Mouse (Mus musculus) cortical plate, adult 2 months (tissue): ENCODE data around the gene Ncoa1. TPM values are rescaled to one million over a fixed set of nuclear protein-coding genes. Genes with fewer than 3 reads are reported as not detected.
"Not testable (repeated sequence)": the region's sequence is repeated elsewhere in the genome, so short reads cannot be mapped to it uniquely, and the experiment has no call there.

ENCODE experiments used
- H3K27ac ChIP-seq: fragments of 200-500 bp; 2 replicates; pipeline ENCODE4 v1.5.1; 2012; ENCODE audit warnings: low read length, control low read depth, inconsistent platforms; ENCODE audit not compliant: insufficient read depth
- H3K4me1 ChIP-seq: fragments of 200-500 bp; 2 replicates; pipeline ENCODE4 v1.6.1; 2011; ENCODE audit warnings: low read length; ENCODE audit not compliant: control insufficient read depth, insufficient read depth
- H3K4me3 ChIP-seq: fragments of 200-500 bp; 2 replicates; pipeline ENCODE4 v1.5.1; 2011; ENCODE audit warnings: mild to moderate bottlenecking, low read length, control low read depth; ENCODE audit not compliant: insufficient read depth
- CTCF ChIP-seq: fragments of 200-500 bp; IDR thresholded peaks from 2 replicates; pipeline ENCODE4 v1.5.1; 2011; ENCODE audit warnings: mild to moderate bottlenecking, control low read depth, low read length; ENCODE audit not compliant: insufficient read depth; ENCODE audit errors: extremely low read depth
- POLR2A ChIP-seq: fragments of 200-500 bp; IDR thresholded peaks from 2 replicates; pipeline ENCODE4 v1.6.1; 2011; ENCODE audit warnings: mild to moderate bottlenecking, low read length, control low read depth; ENCODE audit not compliant: insufficient read depth; ENCODE audit errors: extremely low read depth
- polyA plus RNA-seq: library from polyadenylated mRNA; depleted of rRNA; stranded (reverse); fragments of >200 nt; gene quantifications from 2 replicates; pipeline ENCODE4 v1.2.3, GENCODE M21; 2012

The Ncoa1 gene
- polyA plus RNA-seq, 1 experiment, result 57.0 TPM

DNA sequence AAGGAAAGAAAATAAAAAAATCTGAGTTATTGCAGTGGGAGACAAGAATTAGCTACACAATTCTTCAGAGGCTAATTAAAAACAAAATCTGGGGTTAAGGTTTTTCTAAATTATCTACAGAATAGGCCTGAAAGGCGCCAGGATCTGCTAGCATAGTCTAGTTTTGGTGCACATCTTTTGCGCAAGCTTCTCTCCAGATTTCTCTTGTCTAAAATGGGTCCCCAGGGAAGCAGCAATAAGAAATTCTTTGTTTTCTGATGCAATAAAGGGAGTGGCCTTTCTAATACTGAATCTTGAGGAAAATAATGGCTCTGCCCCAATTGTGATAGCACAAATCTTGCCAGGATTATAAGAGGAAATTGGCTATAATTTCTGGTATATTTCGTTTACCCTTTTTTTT lies 93.9 kb downstream of the Ncoa1 start:
- H3K4me3 ChIP-seq, result no peak overlapping the region
- no peak overlapping the region for H3K27ac ChIP-seq
- no peak for TF ChIP-seq POLR2A
- no peak for TF ChIP-seq CTCF
- H3K4me1 ChIP-seq, result no peaks in the 10 kb centered on the region

DNA sequence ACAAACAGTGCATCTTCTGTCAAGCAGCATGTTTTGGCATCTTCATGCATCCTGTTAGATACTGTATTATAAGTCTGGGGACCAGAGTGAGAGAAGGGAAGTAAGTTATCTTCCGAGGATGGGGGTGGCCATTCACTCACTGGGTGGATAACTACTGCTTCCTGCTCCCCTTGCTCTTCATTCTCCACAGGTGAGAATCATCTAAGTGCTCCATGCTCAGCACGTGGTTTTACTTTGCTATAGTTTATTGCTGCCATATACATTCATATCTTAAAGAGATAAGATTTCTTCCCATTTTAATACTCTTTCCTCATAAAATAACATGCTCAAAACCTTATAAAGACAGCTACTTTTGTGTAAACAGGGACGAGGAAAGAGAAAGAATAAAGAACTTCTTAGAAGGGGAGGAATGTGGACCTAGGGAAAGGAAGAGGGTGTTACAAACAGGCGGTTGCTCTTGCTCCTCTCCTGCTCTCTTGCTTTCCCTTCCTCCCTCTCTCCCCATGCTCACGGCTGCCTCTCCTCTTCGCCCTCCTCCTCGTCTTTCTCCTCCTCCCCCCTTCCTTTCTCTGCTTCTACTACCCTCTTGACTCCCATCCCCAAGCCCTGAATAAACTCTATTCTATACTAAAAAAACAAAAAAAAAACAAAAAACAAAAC lies 97.6 kb downstream of the Ncoa1 start:
- TF ChIP-seq CTCF (no peak), POLR2A (no peak)
- H3K27ac ChIP-seq, result no peak overlapping the region
- H3K4me1 ChIP-seq, result peaks cover 4% of the 10 kb centered on the region
- no peak overlapping the region for H3K4me3 ChIP-seq

- Histone ChIP-seq H3K4me1 (peaks cover 6% of the 10 kb centered on the region), H3K4me3 (no peak overlapping the region), H3K27ac (no peak overlapping the region)
- TF ChIP-seq CTCF (no peak), POLR2A (no peak)
These were observed 100.5 kb downstream of the Ncoa1 start for GRCm38 (mm10) chr12:4376475-4376874.

- Histone ChIP-seq H3K4me3 (no peak overlapping the region), H3K27ac (no peak overlapping the region), H3K4me1 (peaks cover 6% of the 10 kb centered on the region)
- TF ChIP-seq POLR2A, result no peak
These were observed 102.0 kb downstream of the Ncoa1 start for GRCm38 (mm10) chr12:4374816-4375493.

GRCm38 (mm10) chr12:4371406-4371805 lies 105.6 kb downstream of the Ncoa1 start:
- Histone ChIP-seq H3K4me3 (no peak overlapping the region), H3K27ac (no peak overlapping the region), H3K4me1 (peaks cover 4% of the 10 kb centered on the region)
- TF ChIP-seq CTCF (no peak), POLR2A (no peak)

- TF ChIP-seq POLR2A (no peak), CTCF (no peak)
- H3K27ac ChIP-seq, result no peak overlapping the region
- no peak overlapping the region for H3K4me3 ChIP-seq
- no peaks in the 10 kb centered on the region for H3K4me1 ChIP-seq
These were observed 111.0 kb downstream of the Ncoa1 start for GRCm38 (mm10) chr12:4365951-4366350.

GRCm38 (mm10) chr12:4359475-4359874 lies 117.5 kb downstream of the Ncoa1 start:
- TF ChIP-seq POLR2A (no peak), CTCF (no peak)
- no peaks in the 10 kb centered on the region for H3K4me1 ChIP-seq
- H3K27ac ChIP-seq, result no peak overlapping the region
- H3K4me3 ChIP-seq, result no peak overlapping the region

DNA sequence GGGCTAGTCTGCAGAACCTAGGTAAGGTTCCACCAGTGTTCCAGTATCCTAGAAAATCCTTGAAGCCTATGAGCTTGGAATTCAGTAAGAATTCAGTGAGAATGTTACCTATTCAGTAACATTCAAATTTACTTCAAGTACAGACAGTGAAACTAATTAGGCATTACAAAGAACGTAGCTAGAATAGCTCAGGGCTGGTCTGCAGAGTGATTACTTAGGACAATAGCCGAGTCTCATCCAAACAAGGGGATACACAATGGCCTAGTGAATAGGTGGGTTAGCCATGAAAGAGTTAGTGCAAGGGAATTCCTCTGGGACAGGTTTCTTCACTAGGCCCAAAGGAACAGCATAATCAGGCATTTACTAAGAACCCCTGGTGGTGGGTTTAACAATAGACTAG lies 118.3 kb downstream of the Ncoa1 start:
- H3K27ac ChIP-seq, H3K4me3 ChIP-seq, H3K4me1 ChIP-seq: not testable (repeated sequence)

DNA sequence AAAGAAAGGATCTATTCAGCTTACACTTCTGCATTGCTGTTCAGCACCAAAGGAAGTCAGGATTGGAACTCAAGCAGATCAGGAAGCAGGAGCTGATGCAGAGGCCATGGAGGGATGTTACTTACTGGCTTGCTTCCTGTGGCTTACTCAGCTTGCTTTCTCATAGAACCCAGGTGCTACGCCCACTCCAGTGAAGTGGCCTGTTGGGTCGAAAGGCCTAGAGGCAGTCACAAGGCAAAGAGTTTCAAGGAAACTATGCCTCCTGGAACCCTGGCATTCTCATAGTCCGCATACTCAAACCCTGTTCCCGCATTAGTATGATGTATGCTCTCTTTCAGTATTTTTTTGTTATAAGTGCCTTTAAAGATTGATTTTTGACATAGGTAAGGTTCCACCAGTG lies 118.9 kb downstream of the Ncoa1 start:
- TF ChIP-seq CTCF, result no peak
- TF ChIP-seq POLR2A, result no peak
- no peak overlapping the region for H3K4me3 ChIP-seq
- no peaks in the 10 kb centered on the region for H3K4me1 ChIP-seq
- no peak overlapping the region for H3K27ac ChIP-seq

GRCm38 (mm10) chr12:4356834-4357445 lies 120.0 kb downstream of the Ncoa1 start:
- Histone ChIP-seq H3K4me1 (no peaks in the 10 kb centered on the region), H3K27ac (no peak overlapping the region), H3K4me3 (no peak overlapping the region)
- TF ChIP-seq CTCF, result no peak
- TF ChIP-seq POLR2A, result no peak
